Mouse (Mus musculus): ENCODE data around the gene Rnpepl1.

Rnpepl1 gene

GRCm38 (mm10) chr1:92907632-92908360 is 2.8 kb upstream of the Rnpepl1 start:
- DNase-seq = no peak

GRCm38 (mm10) chr1:92908664-92909063 is 1.9 kb upstream of the Rnpepl1 start:
- DNase-seq = no peak

GRCm38 (mm10) chr1:92909068-92909467 is 1.5 kb upstream of the Rnpepl1 start:
- no peak for DNase-seq

- peak; percentile 59 for DNase-seq
These were observed 540 bp downstream of the Rnpepl1 start for GRCm38 (mm10) chr1:92910925-92911720.

GRCm38 (mm10) chr1:92911721-92912138 is 1.1 kb downstream of the Rnpepl1 start:
- no peak for DNase-seq

- DNase-seq = no peak
These were observed 1.7 kb downstream of the Rnpepl1 start for GRCm38 (mm10) chr1:92912286-92912685.

GRCm38 (mm10) chr1:92914239-92914638 is 3.7 kb downstream of the Rnpepl1 start:
- DNase-seq = no peak

- DNase-seq = no peak
These were observed 4.4 kb downstream of the Rnpepl1 start for GRCm38 (mm10) chr1:92914993-92915392.

- DNase-seq = no peak
These were observed 6.1 kb downstream of the Rnpepl1 start for GRCm38 (mm10) chr1:92916725-92917124.

GRCm38 (mm10) chr1:92919151-92919550 is 8.6 kb downstream of the Rnpepl1 start:
- DNase-seq = no peak

- no peak for DNase-seq
These were observed 9.2 kb downstream of the Rnpepl1 start for GRCm38 (mm10) chr1:92919775-92920174.

- DNase-seq = no peak
These were observed 10.1 kb downstream of the Rnpepl1 start for GRCm38 (mm10) chr1:92920474-92921200.

GRCm38 (mm10) chr1:92921496-92921895 is 10.9 kb downstream of the Rnpepl1 start:
- DNase-seq = no peak

- no peak for DNase-seq
These were observed 19.7 kb downstream of the Rnpepl1 start for GRCm38 (mm10) chr1:92930171-92930706.

- DNase-seq = no peak
These were observed 23.0 kb downstream of the Rnpepl1 start for GRCm38 (mm10) chr1:92933611-92934010.

- DNase-seq = peak; percentile 92
These were observed 23.7 kb downstream of the Rnpepl1 start, which contains the start of gene Capn10 for GRCm38 (mm10) chr1:92934182-92934827. Gene Capn10 (plus strand): TSS chr1:92934376.

- peak; percentile 43 for DNase-seq
These were observed 24.7 kb downstream of the Rnpepl1 start for GRCm38 (mm10) chr1:92935054-92935962.

GRCm38 (mm10) chr1:92935977-92936376 is 25.4 kb downstream of the Rnpepl1 start:
- no peak for DNase-seq

- DNase-seq = no peak
These were observed 25.9 kb downstream of the Rnpepl1 start for GRCm38 (mm10) chr1:92936467-92936866.

GRCm38 (mm10) chr1:92937797-92938196 is 27.2 kb downstream of the Rnpepl1 start:
- no peak for DNase-seq

- no peak for DNase-seq
These were observed 29.2 kb downstream of the Rnpepl1 start for GRCm38 (mm10) chr1:92939746-92940145.

Data from lung, postnatal 14 days (tissue).